Mouse (Mus musculus): ENCODE measurements at regions not wholly inside any gene's neighbourhood (a gene's known extent, or its start where the extent isn't known, plus 50 kb on each side); places are given as distances from the start of the nearest gene placed in this dataset.
"Not testable (repeated sequence)": the region's sequence is repeated elsewhere in the genome, so short reads cannot be mapped to it uniquely, and the experiment has no call there.

DNA sequence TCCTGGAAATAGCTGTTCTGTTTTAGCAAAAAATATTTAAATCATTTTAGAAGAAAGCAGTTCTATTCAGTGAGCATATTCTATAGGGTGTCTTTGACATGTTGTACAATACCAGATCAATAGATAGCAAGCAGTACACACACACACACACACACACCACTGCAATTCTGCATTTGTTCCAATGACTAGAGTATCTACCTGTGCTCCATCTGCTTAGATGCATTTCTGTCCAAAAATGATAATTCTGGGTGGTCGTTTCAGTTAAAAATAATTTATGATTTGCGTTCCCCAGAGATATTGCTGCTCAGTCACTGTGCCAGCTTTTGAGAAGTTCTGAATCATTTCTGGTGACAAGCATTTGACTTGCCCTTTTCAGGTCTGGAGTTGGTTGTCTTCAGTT lies 573.5 kb upstream of the Kcnd2 start:
- Histone ChIP-seq H3K27me3 (ENCODE audit: insufficient read depth, low read length) (no peaks in the 10 kb centered on the region), H3K27ac (ENCODE audit: low read length) (no peak overlapping the region), H3K4me2 (replicated peaks; ENCODE audit: low read depth, low read length) (no peak overlapping the region), H3K36me3 (ENCODE audit: insufficient read depth, low read length) (no peaks in the 10 kb centered on the region), H3K4me1 (ENCODE audit: insufficient read depth, low read length) (no peaks in the 10 kb centered on the region), H3K9me3 (ENCODE audit: low read length) (no peaks in the 10 kb centered on the region), H3K4me3 (ENCODE audit: low read length) (no peak overlapping the region), H3K9ac (replicated peaks; ENCODE audit: low read length) (no peak overlapping the region)
- ATAC-seq (ENCODE audit: low FRiP score, low TSS enrichment): no peak
- WGBS: 86% methylated on average over 2 of the region's 2 CpGs

DNA sequence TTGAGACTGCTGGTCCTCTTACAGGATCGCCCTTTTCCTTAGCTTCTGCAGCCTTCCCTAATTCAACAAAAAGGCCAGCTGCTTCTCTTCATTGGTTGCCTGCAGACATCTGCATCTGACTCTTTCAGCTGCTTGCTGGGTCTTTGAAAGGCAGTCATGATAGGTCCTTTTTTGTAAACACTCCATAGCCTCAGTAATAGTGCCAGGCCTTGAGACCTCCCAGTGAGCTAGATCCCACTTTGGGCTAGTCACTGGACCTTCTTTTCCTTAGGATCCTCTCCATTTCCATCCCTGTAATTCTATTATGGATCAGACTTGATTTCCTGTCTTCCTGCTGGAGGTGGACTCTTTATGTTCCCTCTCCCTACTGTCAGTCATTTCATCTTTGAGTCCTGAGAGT lies 558.3 kb upstream of the Kcnd2 start:
- no peak for ATAC-seq (ENCODE audit: low FRiP score, low TSS enrichment)
- Histone ChIP-seq H3K9me3 (ENCODE audit: low read length) (no peaks in the 10 kb centered on the region), H3K4me3 (ENCODE audit: low read length) (no peak overlapping the region), H3K27ac (ENCODE audit: low read length) (no peak overlapping the region), H3K4me1 (ENCODE audit: insufficient read depth, low read length) (no peaks in the 10 kb centered on the region), H3K27me3 (ENCODE audit: insufficient read depth, low read length) (no peaks in the 10 kb centered on the region), H3K36me3 (ENCODE audit: insufficient read depth, low read length) (no peaks in the 10 kb centered on the region), H3K4me2 (replicated peaks; ENCODE audit: low read depth, low read length) (no peak overlapping the region), H3K9ac (replicated peaks; ENCODE audit: low read length) (no peak overlapping the region)
- 75% methylated on average over 1 of the region's 1 CpGs for WGBS

DNA sequence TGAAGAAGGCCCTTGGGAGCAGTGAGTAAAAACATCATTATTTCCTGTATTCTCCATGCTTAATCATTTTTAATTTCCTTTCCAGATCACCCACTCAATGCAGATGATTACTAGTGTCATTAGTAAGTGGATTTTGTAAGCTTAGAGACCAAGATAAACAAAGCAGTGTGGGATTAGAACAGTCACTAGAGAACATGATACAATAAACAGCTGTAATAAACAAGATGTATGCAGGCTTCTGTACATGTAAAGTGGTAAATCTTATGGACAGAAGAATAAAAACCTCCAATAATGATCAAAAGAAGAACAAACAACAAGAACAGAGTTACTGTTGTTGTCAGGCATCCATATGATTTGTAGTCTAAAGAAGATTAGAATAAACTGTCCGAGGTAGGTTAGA lies 542.1 kb upstream of the Kcnd2 start:
- Histone ChIP-seq H3K9me3 (ENCODE audit: low read length) (no peaks in the 10 kb centered on the region), H3K4me3 (ENCODE audit: low read length) (no peak overlapping the region), H3K9ac (replicated peaks; ENCODE audit: low read length) (no peak overlapping the region), H3K27ac (ENCODE audit: low read length) (no peak overlapping the region), H3K4me1 (ENCODE audit: insufficient read depth, low read length) (no peaks in the 10 kb centered on the region), H3K27me3 (ENCODE audit: insufficient read depth, low read length) (no peaks in the 10 kb centered on the region), H3K36me3 (ENCODE audit: insufficient read depth, low read length) (no peaks in the 10 kb centered on the region), H3K4me2 (replicated peaks; ENCODE audit: low read depth, low read length) (no peak overlapping the region)
- peak; percentile 70; the same call in 1 of the 2 replicates for ATAC-seq (ENCODE audit: low FRiP score, low TSS enrichment)
- WGBS: 55% methylated on average over 1 of the region's 1 CpGs

GRCm38 (mm10) chr6:20686447-20687238 lies 528.7 kb upstream of the Kcnd2 start:
- H3K9ac ChIP-seq (replicated peaks; ENCODE audit: low read length); H3K27ac ChIP-seq (ENCODE audit: low read length); ATAC-seq (ENCODE audit: low FRiP score, low TSS enrichment); H3K36me3 ChIP-seq (ENCODE audit: insufficient read depth, low read length); H3K4me1 ChIP-seq (ENCODE audit: insufficient read depth, low read length); H3K4me3 ChIP-seq (ENCODE audit: low read length); H3K9me3 ChIP-seq (ENCODE audit: low read length); H3K4me2 ChIP-seq (replicated peaks; ENCODE audit: low read depth, low read length); H3K27me3 ChIP-seq (ENCODE audit: insufficient read depth, low read length): not testable (repeated sequence)
- WGBS: 77% methylated on average over 4 of the region's 4 CpGs

DNA sequence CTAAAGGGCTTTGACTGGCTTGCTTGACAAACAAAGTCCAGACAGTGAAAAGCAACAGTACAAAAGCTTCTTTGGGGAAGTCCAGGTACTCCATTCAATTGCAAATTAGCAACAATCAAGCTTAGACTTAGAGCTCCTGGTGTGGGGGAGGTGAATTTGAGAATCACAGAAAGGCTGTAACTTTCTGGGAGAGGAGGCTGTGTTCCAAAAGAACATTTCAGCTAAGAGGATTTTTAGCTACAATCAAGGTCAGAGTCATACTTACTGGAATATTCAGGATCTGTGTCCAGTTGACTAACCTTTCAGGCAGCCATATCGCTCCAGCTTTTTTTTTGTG lies 528.1 kb upstream of the Kcnd2 start:
- H3K9me3 ChIP-seq (ENCODE audit: low read length); H3K27ac ChIP-seq (ENCODE audit: low read length); H3K4me3 ChIP-seq (ENCODE audit: low read length); H3K4me1 ChIP-seq (ENCODE audit: insufficient read depth, low read length); H3K4me2 ChIP-seq (replicated peaks; ENCODE audit: low read depth, low read length); H3K27me3 ChIP-seq (ENCODE audit: insufficient read depth, low read length); H3K9ac ChIP-seq (replicated peaks; ENCODE audit: low read length); ATAC-seq (ENCODE audit: low FRiP score, low TSS enrichment); H3K36me3 ChIP-seq (ENCODE audit: insufficient read depth, low read length): not testable (repeated sequence)
- 50% methylated on average over 1 of the region's 1 CpGs for WGBS

GRCm38 (mm10) chr6:20725948-20726347 lies 489.4 kb upstream of the Kcnd2 start:
- Histone ChIP-seq H3K27me3 (ENCODE audit: insufficient read depth, low read length) (no peaks in the 10 kb centered on the region), H3K4me3 (ENCODE audit: low read length) (no peak overlapping the region), H3K9ac (replicated peaks; ENCODE audit: low read length) (no peak overlapping the region), H3K27ac (ENCODE audit: low read length) (no peak overlapping the region), H3K4me2 (replicated peaks; ENCODE audit: low read depth, low read length) (no peak overlapping the region), H3K9me3 (ENCODE audit: low read length) (no peaks in the 10 kb centered on the region), H3K4me1 (ENCODE audit: insufficient read depth, low read length) (no peaks in the 10 kb centered on the region), H3K36me3 (ENCODE audit: insufficient read depth, low read length) (no peaks in the 10 kb centered on the region)
- ATAC-seq (ENCODE audit: low FRiP score, low TSS enrichment): no peak
- 82% methylated on average over 1 of the region's 1 CpGs for WGBS

- Histone ChIP-seq H3K4me3 (ENCODE audit: low read length) (no peak overlapping the region), H3K9ac (replicated peaks; ENCODE audit: low read length) (no peak overlapping the region), H3K4me1 (ENCODE audit: insufficient read depth, low read length) (no peaks in the 10 kb centered on the region), H3K27me3 (ENCODE audit: insufficient read depth, low read length) (no peaks in the 10 kb centered on the region), H3K27ac (ENCODE audit: low read length) (no peak overlapping the region), H3K4me2 (replicated peaks; ENCODE audit: low read depth, low read length) (no peak overlapping the region), H3K9me3 (ENCODE audit: low read length) (peaks cover 7% of the 10 kb centered on the region; the same call in 1 of the 2 replicates), H3K36me3 (ENCODE audit: insufficient read depth, low read length) (no peaks in the 10 kb centered on the region)
- no peak for ATAC-seq (ENCODE audit: low FRiP score, low TSS enrichment)
These were observed 476.2 kb upstream of the Kcnd2 start for GRCm38 (mm10) chr6:20739095-20739494.

DNA sequence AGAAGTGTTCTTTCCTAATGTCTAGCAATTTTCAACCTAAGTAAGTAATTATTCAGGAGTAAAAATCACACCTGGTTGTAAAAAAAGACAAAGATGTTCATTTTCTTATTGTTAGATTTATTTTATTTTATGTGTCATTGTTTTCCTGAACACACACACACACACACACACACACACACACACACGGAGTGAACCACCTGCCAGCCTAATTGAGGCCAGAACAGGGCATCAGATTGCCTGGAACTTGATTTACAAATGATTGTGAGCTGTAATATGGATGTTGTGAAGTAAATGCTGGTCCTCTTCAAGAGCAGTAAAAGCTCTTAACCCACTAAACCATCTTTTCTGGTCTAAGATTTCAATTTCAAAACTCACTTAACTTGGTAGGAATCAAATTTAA lies 474.9 kb upstream of the Kcnd2 start:
- 41% methylated on average over 1 of the region's 1 CpGs for WGBS
- Histone ChIP-seq H3K36me3 (ENCODE audit: insufficient read depth, low read length) (no peaks in the 10 kb centered on the region), H3K4me2 (replicated peaks; ENCODE audit: low read depth, low read length) (no peak overlapping the region), H3K4me3 (ENCODE audit: low read length) (no peak overlapping the region), H3K27ac (ENCODE audit: low read length) (no peak overlapping the region), H3K27me3 (ENCODE audit: insufficient read depth, low read length) (no peaks in the 10 kb centered on the region), H3K4me1 (ENCODE audit: insufficient read depth, low read length) (no peaks in the 10 kb centered on the region), H3K9me3 (ENCODE audit: low read length) (peaks cover 7% of the 10 kb centered on the region; the same call in 1 of the 2 replicates), H3K9ac (replicated peaks; ENCODE audit: low read length) (no peak overlapping the region)
- ATAC-seq (ENCODE audit: low FRiP score, low TSS enrichment): no peak

DNA sequence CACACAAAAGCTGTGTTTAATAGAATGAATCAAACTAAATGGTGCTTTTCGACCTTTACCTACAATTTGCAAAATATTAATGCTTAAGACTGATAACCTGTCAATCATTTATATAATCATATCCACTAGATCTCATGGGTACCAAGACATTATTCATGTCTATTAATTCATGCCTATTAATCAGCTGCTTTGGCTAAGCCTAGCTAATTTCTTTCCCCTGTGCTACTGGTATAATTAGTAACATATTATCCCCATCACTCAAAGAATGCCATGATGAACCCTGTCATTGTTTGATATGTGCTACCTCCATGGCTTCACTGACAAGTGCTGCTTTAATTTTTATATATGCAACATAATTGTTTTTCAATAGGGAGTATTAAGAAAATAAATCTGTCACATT lies 474.1 kb upstream of the Kcnd2 start:
- peaks cover 7% of the 10 kb centered on the region; the same call in 1 of the 2 replicates for H3K9me3 ChIP-seq (ENCODE audit: low read length)
- H3K27me3 ChIP-seq (ENCODE audit: insufficient read depth, low read length): no peaks in the 10 kb centered on the region
- 45% methylated on average over 1 of the region's 1 CpGs for WGBS
- no peak for ATAC-seq (ENCODE audit: low FRiP score, low TSS enrichment)
- no peak overlapping the region for H3K27ac ChIP-seq (ENCODE audit: low read length)
- no peak overlapping the region for H3K4me2 ChIP-seq (replicated peaks; ENCODE audit: low read depth, low read length)
- no peak overlapping the region for H3K4me3 ChIP-seq (ENCODE audit: low read length)
- no peaks in the 10 kb centered on the region for H3K4me1 ChIP-seq (ENCODE audit: insufficient read depth, low read length)
- H3K9ac ChIP-seq (replicated peaks; ENCODE audit: low read length): no peak overlapping the region
- H3K36me3 ChIP-seq (ENCODE audit: insufficient read depth, low read length): no peaks in the 10 kb centered on the region

DNA sequence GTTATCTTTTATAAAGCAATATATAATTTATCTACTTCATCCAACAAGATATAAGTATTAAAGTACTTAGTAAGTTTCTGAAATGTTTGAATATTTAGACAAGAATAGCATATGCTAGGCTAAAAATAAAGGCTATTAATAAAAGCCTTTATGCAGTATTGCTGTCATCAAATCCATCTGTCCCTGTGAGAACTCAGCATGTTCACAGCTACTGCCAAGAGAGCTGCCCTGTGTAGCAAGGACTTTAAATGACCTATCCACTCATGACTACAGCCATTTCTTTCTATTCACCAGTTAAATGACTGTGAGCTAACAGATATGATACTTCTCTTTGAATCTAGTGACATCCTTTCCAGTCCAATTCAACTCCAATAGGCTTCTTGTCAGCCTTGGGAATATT lies 458.1 kb upstream of the Kcnd2 start:
- Histone ChIP-seq H3K4me3 (ENCODE audit: low read length) (no peak overlapping the region), H3K36me3 (ENCODE audit: insufficient read depth, low read length) (no peaks in the 10 kb centered on the region), H3K9ac (replicated peaks; ENCODE audit: low read length) (no peak overlapping the region), H3K4me1 (ENCODE audit: insufficient read depth, low read length) (no peaks in the 10 kb centered on the region), H3K27ac (ENCODE audit: low read length) (no peak overlapping the region), H3K27me3 (ENCODE audit: insufficient read depth, low read length) (no peaks in the 10 kb centered on the region), H3K4me2 (replicated peaks; ENCODE audit: low read depth, low read length) (no peak overlapping the region), H3K9me3 (ENCODE audit: low read length) (no peaks in the 10 kb centered on the region)
- no peak for ATAC-seq (ENCODE audit: low FRiP score, low TSS enrichment)
